Mouse (Mus musculus): Measurements from ENCODE around the gene Grm4. TPM values are rescaled to one million over a fixed set of nuclear protein-coding genes. Genes with fewer than 3 reads are reported as not detected.
"Not testable (repeated sequence)": the region's sequence is repeated elsewhere in the genome, so short reads cannot be mapped to it uniquely, and the experiment has no call there.

Grm4 gene
- polyA plus RNA-seq, 3 experiments from 2014 or later = 0.09 TPM; not detected in 2

- ATAC-seq = no peak
These were observed 131.8 kb downstream of the Grm4 start for GRCm38 (mm10) chr17:27389221-27390000.

GRCm38 (mm10) chr17:27386438-27386837 lies 134.8 kb downstream of the Grm4 start:
- ATAC-seq = no peak

- no peak for ATAC-seq
These were observed 135.5 kb downstream of the Grm4 start for GRCm38 (mm10) chr17:27385513-27386261.

GRCm38 (mm10) chr17:27382916-27383315 lies 138.3 kb downstream of the Grm4 start:
- no peak for ATAC-seq

- not testable (repeated sequence) for ATAC-seq
These were observed 140.2 kb downstream of the Grm4 start for GRCm38 (mm10) chr17:27380911-27381459.

GRCm38 (mm10) chr17:27378977-27379376 lies 142.2 kb downstream of the Grm4 start:
- no peak for ATAC-seq

GRCm38 (mm10) chr17:27377151-27377550 lies 144.1 kb downstream of the Grm4 start:
- no peak for ATAC-seq

- peak; percentile 82 for ATAC-seq
These were observed 145.7 kb downstream of the Grm4 start for GRCm38 (mm10) chr17:27375551-27375950.

Other genes with a start within 250 kb of the Grm4 start
- gene Hmga1, start 35.1 kb upstream of the Grm4 start, polyA plus RNA-seq (2017; shearing (Covaris generic)) = 10 to 100 TPM; 37.3 to 69.6 (median 41.9) TPM
- 100 to 1,000 TPM in 2 of 3 experiments, 10 to 100 TPM in 1; 97.7 to 129 (median 111) TPM for gene AI413582, start 44.4 kb upstream of the Grm4 start, polyA plus RNA-seq (2017; shearing (Covaris generic))
- gene Nudt3, start 102.1 kb upstream of the Grm4 start, polyA plus RNA-seq (2017; shearing (Covaris generic)) = 10 to 100 TPM; 28.1 to 42.5 (median 32.0) TPM
- not detected for gene RPS10-NUDT3, start 113.8 kb upstream of the Grm4 start, polyA plus RNA-seq (2017; shearing (Covaris generic))
- 1,000 to 10,000 TPM; 1,299 to 2,086 (median 1,613) TPM for gene Rps10, start 115.3 kb upstream of the Grm4 start, polyA plus RNA-seq (2017; shearing (Covaris generic))
- 10 to 100 TPM; 12.2 to 49.0 (median 34.4) TPM for gene Pacsin1, start 134.1 kb upstream of the Grm4 start, polyA plus RNA-seq (2017; shearing (Covaris generic))
- gene Spdef, start 207.6 kb upstream of the Grm4 start, polyA plus RNA-seq (2017; shearing (Covaris generic)) = not detected